Mouse (Mus musculus) adrenal gland (tissue): ENCODE measurements at regions not wholly inside any gene's neighbourhood (a gene's known extent, or its start where the extent isn't known, plus 50 kb on each side); places are given as distances from the start of the nearest gene placed in this dataset.

Experiments
- intact Hi-C: fragments of 180-260 bp; cut with DNase I; formaldehyde crosslinking; loops from one replicate; pipeline ENCODE4 v1.15.1; 2025

DNA sequence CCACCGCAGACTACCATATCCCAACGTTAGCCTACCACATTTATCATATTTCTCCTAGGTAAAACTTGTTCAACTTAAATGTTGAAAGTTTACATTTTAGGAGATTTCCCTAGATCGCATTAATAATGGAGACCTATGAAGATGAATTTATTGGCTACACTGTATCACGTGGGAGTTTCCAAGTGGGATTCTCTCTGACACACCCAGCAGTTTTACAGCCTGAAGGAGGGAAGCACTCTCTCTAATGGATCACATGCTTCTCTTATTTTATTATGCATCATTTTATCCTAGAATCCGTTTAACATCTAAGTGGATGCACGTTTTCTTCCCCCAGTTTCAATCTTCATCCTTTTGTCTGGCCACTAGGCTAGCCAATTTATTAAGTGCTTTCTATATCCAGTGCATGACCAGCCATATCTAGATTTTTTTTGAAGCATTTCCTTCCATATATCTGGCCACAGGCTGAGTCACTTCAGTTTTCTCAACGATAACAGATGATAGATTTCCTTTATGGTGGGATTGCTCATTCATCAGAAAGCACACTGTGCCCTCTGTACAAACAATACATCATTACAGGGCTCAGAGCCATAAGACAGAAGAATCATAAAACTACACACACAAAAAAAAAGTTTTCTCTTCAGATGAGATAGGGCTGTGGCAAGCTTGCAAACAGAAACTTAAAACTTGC lies 476.3 kb upstream of the Syt1 start:
- intact Hi-C loops = no loop called here

DNA sequence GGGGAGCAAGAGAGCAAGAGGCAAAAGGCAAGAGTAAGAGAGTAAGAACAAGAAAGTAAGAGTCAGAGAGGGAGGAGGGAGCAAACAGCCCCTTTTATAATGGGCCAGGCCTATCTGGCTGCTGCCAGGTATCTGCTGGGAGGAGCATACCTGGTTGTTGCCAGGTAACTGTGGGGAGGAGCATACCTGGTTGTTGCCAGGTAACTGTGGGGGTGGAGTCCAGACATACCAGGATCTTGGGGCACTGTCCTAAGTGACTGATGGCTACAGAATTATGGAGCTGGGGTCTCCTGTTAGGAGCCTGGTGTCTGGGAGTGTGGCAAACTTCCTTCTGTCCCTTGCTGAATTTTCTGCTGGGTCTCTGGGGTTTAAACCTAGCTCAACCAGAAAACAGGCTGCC lies 469.8 kb upstream of the Syt1 start:
- intact Hi-C loops = no loop called here

DNA sequence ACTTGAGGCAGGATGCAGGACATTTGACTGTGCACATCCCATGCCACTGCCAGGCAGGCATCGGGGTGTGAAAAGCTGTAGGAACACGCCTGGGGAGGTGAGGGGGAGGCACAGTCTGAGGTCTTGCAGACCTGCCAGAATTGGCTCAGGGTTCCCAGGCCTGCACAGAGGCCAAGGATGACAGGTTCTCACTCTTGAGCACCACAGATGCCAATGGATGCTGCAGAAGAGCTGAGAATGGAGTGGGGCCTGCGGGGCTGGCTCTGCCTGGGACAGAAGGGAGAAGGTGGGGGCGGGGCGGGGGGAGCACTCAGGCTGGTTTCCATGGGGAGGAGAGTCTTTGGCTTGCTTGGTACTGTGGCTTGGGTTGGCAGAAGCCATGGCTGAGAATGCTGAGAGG lies 469.2 kb upstream of the Syt1 start:
- intact Hi-C loops = no loop called here

DNA sequence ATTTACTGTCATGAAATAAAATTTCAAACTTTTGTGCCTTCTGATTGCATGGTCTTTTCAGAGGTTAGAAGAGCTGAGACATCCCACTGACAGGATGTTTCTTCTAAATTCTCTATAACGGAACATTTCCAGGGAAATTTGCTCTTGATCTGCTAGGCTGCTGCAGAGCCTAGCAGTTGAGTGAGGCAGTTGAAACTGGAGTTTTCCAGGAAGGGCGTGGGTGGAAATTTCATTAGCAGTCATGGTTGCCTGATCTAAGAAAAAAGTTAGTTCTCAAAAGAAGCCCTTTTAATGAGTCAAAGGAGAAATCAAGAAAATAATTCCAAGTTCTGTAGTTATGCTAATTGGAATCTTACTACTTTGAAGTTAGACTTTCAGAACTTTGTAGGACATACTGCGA lies 455.7 kb upstream of the Syt1 start:
- intact Hi-C loops = no loop called here

DNA sequence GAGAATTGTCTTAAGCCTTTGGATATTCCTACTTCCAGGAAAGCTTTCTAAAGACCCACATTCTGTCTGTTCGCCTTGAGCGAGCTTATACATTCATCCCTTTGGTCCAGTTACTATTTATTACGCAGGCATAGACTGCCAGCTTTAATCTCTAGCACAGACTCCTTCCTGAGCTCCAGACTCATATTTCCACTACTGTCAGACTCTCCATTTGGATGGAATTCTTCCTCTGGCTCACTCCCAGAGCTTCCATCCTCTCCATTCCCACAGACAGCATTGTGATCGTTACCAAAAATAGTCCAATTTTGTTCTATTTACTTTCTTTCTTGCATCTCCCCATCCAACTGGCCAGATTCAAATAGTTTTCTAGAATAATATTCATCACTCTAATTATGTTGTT lies 420.3 kb upstream of the Syt1 start:
- intact Hi-C loops = no loop called here

DNA sequence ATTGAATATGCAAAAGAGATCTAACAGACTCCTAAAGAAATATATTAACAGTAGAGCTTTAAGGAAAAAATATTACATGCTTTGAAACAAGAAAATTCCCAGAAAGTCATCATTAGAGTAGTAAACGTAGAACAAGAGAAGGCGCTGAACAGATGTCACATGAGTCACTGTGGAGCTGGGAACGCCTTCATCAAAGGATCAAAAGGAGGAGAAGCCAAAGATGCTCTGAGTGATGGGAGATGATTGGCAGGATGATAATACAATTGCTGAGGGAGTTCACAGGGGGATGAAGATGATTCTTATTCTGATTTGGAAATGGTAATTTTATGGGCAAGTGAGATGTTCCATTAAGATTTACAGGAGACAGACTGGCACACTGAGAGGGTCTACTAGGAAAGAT lies 417.1 kb upstream of the Syt1 start:
- intact Hi-C loops = no loop called here

DNA sequence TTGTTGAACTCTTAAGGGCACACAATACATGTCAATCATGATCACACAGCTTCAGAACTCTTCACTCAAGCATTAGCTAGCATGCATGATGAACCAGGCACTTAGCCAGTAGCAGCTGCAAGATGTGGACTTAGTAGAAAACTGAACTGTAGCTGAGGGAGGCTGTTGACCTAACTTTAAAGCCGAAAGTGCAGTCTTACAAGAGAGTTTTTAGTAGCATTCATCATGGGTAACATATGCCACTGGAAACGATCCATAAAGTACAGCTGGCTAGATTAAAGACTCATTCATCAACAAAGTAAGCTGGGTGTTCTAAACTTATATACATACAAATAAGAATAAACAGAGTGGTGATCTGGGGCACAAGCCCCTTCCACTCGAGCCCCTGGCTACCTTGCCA lies 396.2 kb upstream of the Syt1 start:
- intact Hi-C loops = no loop called here

DNA sequence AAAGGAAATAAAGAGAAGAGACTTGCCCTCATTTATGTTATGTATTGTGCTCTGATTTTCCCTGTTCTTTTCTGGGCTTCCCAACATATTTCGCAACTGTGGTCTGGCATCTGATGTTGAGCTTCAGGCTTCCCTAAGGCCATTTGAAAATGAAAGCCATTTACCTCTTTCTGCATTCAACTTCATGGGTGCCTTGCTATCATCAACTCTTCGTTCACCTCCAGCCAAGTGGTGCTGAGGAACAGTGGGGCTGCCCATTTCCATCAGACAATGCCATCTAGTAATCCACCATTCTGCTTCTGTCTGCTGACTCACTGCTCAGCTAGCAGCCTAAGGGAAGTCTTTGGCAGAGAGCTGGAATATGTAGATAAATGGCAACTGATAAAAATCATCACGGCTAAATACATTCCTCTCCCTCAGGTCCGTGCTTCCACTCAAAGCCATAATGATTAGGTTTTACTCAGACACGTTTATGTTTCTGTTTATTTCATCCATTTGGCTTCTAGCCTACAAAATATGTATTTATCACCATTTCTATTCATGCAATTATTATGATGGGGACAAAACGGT lies 394.4 kb upstream of the Syt1 start:
- intact Hi-C loops = no loop called here

DNA sequence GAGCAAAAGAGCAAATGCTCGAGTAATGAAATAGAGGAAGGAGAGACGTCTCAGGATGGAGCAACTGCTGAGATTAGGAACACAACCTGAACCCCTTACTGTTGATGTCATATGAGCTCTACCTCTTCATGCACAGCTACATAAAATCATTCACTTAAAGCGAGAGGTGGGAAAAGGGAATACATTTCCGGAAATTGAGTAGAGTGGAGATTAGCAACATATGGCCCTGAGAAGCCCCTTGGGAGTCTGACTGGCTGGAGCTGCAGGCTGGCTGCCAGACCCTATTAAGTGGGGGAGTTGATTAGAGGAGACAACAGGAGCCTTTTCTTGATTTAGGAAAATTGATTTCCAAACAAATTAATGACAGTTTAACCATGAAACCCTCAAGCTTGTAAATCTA lies 373.0 kb upstream of the Syt1 start:
- intact Hi-C loops = no loop called here

DNA sequence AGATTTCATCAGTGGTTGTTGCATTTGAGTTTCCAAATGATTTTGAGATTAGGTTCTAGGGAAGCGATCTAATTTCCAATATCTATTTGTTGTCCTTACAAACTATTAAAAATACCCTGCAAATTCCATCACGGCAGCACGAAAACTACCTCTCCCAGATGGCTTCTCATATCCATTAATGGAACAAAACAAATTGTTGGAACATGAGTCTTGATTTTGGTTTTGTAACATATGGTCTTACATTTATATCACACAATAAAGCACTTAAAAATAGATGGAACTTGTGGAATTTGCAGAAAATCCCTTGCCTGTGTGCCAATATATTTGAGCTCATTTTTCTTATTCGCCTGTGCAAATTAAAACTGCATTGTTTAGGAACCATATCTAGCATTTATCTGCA lies 368.1 kb upstream of the Syt1 start:
- intact Hi-C loops = no loop called here

DNA sequence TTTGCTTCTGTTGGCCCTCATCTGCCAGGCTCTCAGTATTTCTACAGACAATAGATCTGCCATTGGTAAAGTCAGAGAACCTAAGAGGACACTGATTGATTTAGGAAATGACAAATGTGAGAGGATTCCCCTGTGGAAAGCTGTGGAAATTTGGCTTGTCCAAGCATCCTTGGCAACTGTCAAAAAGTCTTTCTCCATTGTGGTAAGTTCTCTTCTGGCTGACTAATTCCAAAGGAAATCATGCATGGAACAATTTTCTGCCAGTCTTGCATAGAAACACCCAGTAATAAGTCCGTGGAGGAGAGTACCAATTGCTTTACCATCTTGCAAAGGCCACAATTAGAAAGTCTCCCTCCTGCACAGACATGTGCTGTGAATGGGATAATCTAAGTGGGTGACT lies 349.4 kb upstream of the Syt1 start:
- intact Hi-C loops = no loop called here

DNA sequence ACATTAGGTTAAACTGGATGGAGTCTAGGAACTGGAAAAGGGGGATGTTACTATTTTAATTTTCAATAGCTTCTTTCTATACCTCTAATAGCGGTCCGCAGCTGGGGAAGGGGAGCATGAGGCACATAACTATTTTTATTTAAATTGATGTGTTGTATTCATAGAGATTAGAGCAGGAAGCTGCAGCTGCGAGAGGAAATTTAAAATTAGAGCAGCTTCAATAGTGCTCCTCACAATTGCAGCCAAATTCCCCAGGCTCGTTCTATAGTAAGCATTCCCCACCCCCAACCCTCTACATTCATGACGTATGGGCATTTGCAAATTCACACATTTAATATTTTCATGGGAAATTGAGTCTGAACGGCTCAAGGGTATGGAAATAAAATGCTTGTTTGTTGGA lies 348.0 kb upstream of the Syt1 start:
- intact Hi-C loops = no loop called here

DNA sequence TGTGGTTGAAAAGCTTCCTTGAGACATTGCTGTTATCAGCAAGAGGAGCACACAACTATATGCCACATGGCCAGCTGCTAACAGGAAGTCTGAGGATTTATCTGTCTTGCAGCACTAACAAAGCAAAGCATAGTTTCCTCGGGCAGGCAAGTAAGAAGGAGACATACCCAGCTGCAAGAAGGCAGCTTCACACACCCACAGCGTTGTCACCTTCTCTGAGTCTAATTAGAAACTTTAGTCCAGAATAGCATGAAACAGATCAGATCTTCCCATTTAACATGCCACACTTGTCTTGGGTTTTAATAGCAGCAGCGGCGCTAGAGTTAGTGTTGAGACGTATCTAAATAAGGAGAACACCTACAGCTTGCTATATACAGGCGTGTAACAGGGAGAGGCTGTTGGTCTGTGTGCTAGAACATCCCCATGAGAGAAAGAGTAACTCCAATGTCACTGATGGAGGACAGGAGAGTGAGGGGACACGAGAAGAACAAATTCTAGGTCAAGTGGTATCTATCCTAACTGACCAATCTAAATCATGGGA lies 322.1 kb upstream of the Syt1 start:
- intact Hi-C loops = no loop called here

DNA sequence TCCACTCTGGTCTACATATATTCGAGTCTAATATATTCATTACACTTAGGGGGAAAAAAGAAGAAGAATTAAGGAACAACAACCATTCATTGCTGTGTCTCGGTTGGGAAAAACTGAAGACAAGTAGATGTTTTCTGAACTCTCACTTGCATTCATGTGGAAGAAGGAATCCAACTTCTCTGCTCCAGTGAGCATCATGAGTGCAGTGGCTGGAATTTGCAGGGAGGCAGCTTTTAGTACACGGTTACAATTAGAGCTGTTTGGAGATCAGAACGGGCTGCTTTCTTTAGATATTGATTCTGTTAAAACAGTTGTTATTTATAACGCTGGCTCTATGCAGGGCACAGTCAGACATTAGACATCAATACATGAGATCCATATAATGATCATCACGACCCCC lies 298.5 kb upstream of the Syt1 start:
- intact Hi-C loops = no loop called here

DNA sequence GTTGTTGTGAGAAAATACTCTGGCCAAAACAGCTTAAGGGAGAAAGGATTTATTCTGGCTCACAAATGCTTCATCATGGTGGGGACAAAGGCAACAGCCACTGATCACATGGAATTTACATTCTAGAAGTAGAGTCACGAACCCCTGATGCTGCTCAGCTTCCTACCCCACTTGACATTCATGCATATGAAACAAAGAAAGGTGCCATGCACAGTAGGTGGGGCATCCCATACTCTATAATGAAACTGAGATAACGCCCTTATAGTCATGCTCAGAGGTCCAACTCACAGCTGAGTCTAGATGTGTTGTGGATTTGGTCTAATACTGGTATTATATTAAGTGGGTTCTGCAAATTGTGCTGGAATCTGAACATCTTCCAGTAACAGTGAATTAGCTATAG lies 289.4 kb upstream of the Syt1 start:
- intact Hi-C loops = no loop called here

DNA sequence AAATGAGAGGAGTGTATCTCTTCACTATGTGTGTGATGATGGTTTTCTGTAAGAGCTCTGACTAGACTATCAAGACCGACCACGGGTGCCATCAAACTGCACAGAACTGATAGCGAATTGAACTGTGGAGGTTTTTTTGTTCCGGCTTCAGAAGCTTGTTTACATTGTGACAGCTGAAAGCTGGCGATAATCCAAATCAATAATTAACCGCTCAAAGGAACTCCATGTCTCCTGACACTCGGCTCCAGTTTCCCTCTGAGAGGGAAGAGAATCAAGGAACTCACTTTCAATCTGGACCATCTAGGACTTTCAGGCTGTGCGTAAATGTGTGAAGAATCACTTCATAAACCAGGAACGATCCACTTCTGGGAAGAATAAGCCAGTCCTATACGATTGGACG lies 289.0 kb upstream of the Syt1 start:
- intact Hi-C loops = no loop called here

DNA sequence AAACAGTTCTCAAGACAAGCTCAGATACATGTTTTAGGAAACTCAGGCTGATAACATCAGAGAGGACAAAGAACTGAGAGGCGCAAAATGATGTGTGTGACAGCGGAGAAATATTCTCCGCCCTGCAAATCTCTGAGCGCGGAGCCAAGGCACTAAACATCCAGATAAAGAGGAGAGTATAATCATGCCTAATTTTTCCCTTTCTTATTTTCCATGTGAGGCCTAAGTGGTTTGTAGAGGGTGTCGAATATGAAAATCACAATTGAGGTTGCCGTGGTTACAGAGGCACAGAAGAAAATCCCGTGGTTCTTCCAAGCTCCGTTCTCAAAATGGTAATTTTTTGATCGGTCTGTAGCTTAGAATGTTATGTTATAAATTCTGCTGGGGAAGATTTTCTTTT lies 272.6 kb upstream of the Syt1 start:
- intact Hi-C loops = no loop called here

DNA sequence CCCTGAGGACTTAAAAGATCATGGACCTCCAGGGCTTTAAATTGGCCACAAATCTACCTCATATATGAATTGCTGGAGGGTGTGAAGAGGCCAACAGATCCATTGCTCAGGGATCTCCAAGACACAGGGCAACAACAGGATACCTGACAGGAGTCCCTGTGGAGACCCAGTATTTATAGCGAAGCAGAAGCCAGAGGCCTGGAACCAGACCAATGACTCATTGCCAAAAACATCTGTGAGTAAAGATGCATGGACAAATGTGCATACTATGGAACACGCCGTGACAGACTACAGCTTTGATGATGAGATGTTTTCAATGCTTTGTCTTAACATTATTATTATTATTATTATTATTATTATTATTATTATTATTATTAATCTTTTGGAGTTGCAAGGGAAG lies 239.0 kb upstream of the Syt1 start:
- intact Hi-C loops = no loop called here

DNA sequence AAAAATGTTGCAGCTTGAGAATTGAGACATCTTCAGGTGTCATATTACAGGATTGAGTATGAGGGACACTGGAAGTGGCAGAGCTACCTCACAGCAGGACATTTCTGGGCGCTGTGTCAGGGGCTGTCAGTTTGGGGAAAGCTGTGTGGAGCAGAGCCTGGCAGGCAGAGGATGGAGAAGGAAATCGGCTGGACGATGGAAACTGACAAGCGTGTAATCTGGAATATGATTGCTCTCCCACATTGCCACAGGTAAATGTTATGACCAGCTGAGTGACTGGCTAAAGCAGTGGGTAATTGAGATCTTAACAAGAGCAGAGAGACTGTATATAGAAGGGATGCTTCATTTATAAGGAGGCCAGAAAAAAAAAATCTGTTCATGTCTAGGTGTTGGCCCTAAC lies 235.5 kb upstream of the Syt1 start:
- intact Hi-C loops = no loop called here

DNA sequence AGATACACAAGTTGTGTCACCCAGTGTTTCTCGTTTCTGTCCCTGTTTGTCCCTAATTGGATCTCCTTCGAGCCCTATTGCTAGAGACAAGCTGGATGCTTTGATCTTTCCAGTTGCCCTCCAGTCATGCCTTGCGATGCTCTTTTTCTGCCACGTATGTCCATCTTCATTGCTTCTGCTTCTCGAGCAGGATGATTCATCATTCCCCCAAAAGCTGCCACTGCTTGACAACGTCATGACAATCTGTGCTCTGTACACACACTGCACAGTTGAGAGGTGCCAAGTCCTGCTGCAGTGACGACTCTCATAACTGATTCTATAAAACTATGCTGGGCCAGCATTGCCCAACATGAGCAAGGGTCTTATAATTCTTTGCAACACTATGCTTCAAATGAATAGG lies 226.2 kb upstream of the Syt1 start:
- intact Hi-C loops = no loop called here

DNA sequence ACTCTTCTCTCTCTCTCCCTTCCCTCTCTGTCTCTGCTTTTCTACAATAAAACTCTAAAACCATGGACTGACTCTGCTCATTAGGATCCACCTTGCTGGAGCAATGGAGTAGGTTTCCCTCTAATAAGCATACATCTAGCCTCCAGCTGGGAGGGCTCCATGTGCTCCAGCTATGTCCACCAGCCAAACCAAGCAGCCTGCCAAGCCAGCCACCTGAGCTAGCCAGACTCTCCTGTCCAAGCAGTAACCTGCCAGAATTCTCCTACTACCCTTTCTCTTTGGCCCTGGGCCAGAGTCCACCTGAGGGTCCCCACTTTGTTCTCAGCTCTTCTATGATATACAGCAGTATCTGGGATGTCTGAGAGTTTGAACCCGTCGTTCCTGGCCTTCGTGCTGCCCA lies 216.2 kb upstream of the Syt1 start:
- intact Hi-C loops = no loop called here

DNA sequence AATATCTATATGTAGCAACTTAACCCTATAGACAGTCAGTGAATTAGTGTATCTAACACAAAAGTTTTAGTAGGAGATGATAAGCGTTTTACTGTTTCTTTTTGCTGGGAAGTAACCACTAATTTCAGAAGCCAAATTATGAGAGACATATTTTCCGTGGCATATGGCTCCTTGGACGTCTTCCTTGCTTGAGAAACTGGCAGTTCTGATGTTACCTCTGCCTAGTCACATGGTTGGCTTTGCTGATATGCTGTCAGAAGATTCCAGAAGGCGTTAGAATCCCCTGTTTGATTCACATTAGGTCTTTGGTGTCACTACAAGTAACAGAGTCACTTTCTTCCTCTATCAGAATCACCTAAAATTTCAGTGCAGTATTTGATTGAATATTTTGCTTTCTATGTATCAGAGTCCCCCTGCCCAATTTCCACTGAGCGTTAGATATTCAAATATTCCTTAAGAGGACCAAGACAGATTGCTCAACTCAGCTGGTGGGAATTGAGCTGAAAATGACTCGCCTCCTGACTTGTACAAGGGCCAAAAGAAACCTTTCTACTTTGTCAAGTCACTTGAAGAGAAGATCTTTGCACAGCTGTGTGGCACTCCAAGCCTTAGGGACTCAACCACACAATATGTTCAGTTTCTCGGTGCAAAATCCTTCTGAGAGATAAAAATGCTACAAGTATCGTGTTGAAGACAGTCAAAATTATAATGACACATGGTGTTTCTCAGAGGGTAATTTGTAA lies 178.2 kb upstream of the Syt1 start:
- intact Hi-C loops = no loop called here

DNA sequence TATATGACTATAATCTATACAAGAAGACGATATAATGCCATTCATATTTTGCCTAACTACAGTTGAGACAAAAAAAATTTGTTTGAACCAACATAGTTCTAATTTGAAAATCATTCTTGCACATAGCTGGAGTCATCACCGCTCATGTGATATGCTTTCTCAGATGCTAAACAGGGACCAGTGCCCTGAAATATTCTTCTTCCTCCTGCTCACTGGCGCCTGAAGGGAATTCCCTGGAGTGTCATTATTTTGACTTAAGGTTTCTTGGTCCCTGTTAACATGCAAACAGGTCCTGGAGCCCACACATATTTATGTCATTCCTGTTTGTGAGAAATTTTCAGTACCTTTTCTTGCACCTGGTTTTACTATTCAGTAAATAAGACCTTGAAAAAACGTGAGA lies 177.5 kb upstream of the Syt1 start:
- intact Hi-C loops = no loop called here
